Mouse (Mus musculus) heart, adult 2 months (tissue): ENCODE results near the gene Spo11. TPM values are rescaled to one million over a fixed set of nuclear protein-coding genes. Genes with fewer than 3 reads are reported as not detected.

ENCODE experiments used
- DNase-seq, 2 experiments: peaks; one replicate each; pipeline ENCODE4 v3.0.0; 2021
- H3K27ac ChIP-seq: fragments of 200-600 bp; 2 replicates; pipeline ENCODE4 v1.8.1; 2022
- H3K27me3 ChIP-seq: fragments of 200-500 bp; 2 replicates; pipeline ENCODE4 v1.6.1; 2012; ENCODE audit warnings: mild to moderate bottlenecking, low read length, inconsistent platforms, mixed read lengths; ENCODE audit not compliant: control insufficient read depth, insufficient read depth
- H3K36me3 ChIP-seq: fragments of 200-500 bp; 2 replicates; pipeline ENCODE4 v1.6.1; 2012; ENCODE audit warnings: low read length, inconsistent platforms; ENCODE audit not compliant: control insufficient read depth, insufficient read depth
- H3K4me1 ChIP-seq: fragments of 200-500 bp; 2 replicates; pipeline ENCODE4 v1.6.1; 2011; ENCODE audit warnings: low read length; ENCODE audit not compliant: control insufficient read depth, insufficient read depth
- H3K4me3 ChIP-seq: fragments of 200-600 bp; 2 replicates; pipeline ENCODE4 v1.8.1; 2022
- H3K79me2 ChIP-seq: fragments of 200-500 bp; replicated peaks from 2 replicates; pipeline ENCODE4 v1.6.1; 2012; ENCODE audit warnings: mild to moderate bottlenecking, inconsistent platforms, low read length, moderate library complexity, mixed read lengths; ENCODE audit not compliant: control insufficient read depth, insufficient read depth
- H3K9ac ChIP-seq: fragments of 200-500 bp; 2 replicates; pipeline ENCODE4 v1.6.1; 2012; ENCODE audit warnings: low read depth, mild to moderate bottlenecking, control low read depth, inconsistent platforms, low read length, mixed read lengths
- CTCF ChIP-seq: fragments of 200-600 bp; IDR thresholded peaks from 2 replicates; pipeline ENCODE4 v1.8.1; 2022; ENCODE audit warnings: antibody characterized with exemption, mild to moderate bottlenecking, moderate library complexity
- EP300 ChIP-seq: fragments of 200-500 bp; IDR thresholded peaks from 2 replicates; pipeline ENCODE4 v1.6.1; 2011; ENCODE audit warnings: low read depth, low read length, control low read depth; ENCODE audit not compliant: insufficient read depth
- POLR2A ChIP-seq: fragments of 200-500 bp; IDR thresholded peaks from 2 replicates; pipeline ENCODE4 v1.6.1; 2011; ENCODE audit warnings: mild to moderate bottlenecking, low read depth, low read length, control low read depth; ENCODE audit not compliant: insufficient read depth
- WGBS: fragments of 180-500 bp; shearing (Covaris S2); methylation state at CpG from one replicate; pipeline ENCODE4 v1.1.7; 2018; 5-methylcytosine and 5-hydroxymethylcytosine counted together
- intact Hi-C: fragments of 180-260 bp; cut with DNase I; formaldehyde crosslinking; loops from one replicate; pipeline ENCODE4 v1.15.1; 2025
- polyA plus RNA-seq: library from polyadenylated mRNA; depleted of rRNA; stranded (reverse); fragments of >200 nt; gene quantifications from 2 replicates; pipeline ENCODE4 v1.2.3, GENCODE M21; 2012
- total RNA-seq, 2 experiments: library from RNA; stranded (reverse); gene quantifications; 2 replicates each; pipeline ENCODE4 v1.2.3; 2021

Gene Spo11
- total and polyA plus RNA-seq, 3 experiments: 0.14 TPM; not detected in 2

DNA sequence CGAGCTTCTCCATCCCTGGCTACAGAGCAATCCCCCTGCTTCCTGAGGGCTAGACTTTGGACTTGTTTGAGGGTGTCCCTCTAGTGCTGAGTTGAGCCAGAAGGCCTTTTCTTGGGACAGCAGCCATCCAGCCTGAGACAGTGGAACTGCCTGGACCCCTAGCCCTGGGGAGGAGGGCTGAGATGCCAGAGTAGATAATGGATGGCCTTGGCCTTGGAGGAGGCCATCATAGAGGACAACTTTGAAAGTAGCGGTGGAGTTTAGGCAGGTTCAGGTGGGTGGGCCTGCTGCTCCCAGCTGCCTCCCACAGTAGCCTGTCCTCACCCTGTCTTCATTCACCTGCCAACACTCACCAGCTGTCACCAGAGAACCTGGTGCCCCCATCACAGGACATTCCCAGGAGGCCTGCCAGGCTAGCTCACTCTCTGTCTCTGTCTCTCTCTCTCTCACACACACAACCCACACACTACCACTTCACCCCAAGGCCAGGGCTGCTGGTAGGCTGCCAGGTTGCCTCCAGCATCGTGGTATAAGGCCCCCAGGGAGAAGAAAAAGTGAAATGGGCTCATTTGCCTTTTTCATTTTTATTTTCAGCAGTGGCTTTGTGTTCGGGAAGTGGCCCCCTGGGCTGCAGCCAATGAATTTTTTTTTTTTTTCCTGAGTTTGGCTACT is 50.5 kb downstream of the Spo11 start:
- H3K9ac ChIP-seq: no peak overlapping the region; the same call in 1 of the 2 replicates
- no peaks in the 10 kb centered on the region; the same call in 1 of the 2 replicates for H3K79me2 ChIP-seq
- no peak overlapping the region for H3K4me3 ChIP-seq
- peak in 1 of 2 experiments; percentile 49 for DNase-seq
- 30% methylated on average over 4 of the region's 4 CpGs for WGBS
- peak overlapping the region; percentile 33 for H3K27ac ChIP-seq
- peak; percentile 96 for TF ChIP-seq EP300
- TF ChIP-seq POLR2A: 0 out of 2 replicates have a peak, but pooled peaks have one; percentile 27
- TF ChIP-seq CTCF: no peak
- peaks cover 2% of the 10 kb centered on the region; the same call in 1 of the 2 replicates for H3K36me3 ChIP-seq
- intact Hi-C loops: no loop called here
- peaks cover 15% of the 10 kb centered on the region; the same call in 1 of the 2 replicates for H3K4me1 ChIP-seq
- no peaks in the 10 kb centered on the region for H3K27me3 ChIP-seq

DNA sequence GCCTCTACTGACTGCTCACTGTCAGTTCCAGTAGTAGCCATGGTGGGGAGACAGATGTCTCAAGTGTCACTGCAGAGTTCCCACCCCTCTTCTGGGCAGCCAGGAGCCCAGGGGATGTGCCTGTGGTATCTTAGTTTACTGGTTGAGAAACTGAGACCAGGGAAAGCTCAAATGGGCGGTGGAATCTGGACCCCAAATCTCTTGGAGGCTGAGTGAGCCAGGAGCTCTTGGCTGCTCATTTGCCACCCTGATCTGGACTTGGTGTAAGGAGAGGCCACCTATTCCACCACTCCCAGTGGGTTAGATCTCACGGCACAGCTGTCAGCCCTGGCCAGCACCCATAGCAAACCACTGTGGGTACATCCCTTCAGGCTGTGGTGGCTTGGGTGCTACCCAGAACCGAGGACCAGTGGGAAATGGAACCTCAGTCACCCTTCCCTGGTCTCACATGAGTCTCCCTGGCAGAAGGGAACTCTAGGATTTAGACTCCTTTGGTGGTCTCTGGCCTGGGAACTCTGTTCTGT is 51.1 kb downstream of the Spo11 start:
- peaks cover 2% of the 10 kb centered on the region; the same call in 1 of the 2 replicates for H3K36me3 ChIP-seq
- no peak overlapping the region; the same call in 1 of the 2 replicates for H3K9ac ChIP-seq
- intact Hi-C loops: no loop called here
- no peak overlapping the region for H3K27ac ChIP-seq
- no peaks in the 10 kb centered on the region for H3K79me2 ChIP-seq
- peak; percentile 21; the same call in 1 of the 2 replicates for TF ChIP-seq CTCF
- no peak for TF ChIP-seq POLR2A
- no peak for TF ChIP-seq EP300
- peaks cover 15% of the 10 kb centered on the region; the same call in 1 of the 2 replicates for H3K4me1 ChIP-seq
- H3K27me3 ChIP-seq: no peaks in the 10 kb centered on the region
- no peak overlapping the region for H3K4me3 ChIP-seq
- no peak for DNase-seq
- WGBS: 70% methylated on average over 3 of the region's 3 CpGs

DNA sequence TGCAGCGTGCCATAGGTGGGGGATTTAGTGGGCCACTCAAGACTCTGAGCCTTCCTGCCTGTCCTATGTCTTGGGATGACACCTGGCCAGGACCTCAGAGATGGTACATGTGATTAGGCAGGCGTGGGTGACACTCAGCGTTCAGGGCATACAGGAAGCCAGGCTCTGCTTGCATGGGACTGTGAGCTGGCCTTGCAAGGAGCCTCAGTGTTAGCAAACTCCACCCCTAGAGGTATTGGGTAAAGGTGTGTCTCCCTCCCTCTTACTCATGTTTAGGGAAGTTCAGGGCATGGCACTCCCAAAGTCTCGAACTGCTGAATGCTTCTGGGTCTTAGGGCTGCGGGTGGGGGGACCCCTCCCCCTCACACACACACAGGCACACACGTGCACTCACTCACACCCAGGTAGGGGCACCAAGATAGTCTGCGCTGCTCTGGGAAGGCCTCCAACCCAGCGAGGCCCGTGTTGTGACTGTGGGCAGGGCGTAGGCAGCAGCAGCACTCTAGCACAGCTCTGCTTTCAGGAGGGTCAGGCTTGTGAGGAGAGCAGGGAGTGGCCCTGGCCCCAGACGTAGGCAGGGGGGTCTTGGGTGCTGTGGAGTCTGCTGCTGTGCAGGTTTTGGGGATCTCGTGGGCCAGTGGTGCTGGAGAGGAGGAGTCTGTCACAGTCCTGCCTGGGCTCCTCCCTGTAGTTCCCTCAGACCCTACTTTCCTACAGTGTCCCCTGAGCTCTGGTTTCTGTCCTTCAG is 53.3 kb downstream of the Spo11 start:
- Histone ChIP-seq H3K27ac (no peak overlapping the region), H3K9ac (no peak overlapping the region), H3K4me3 (no peak overlapping the region), H3K27me3 (no peaks in the 10 kb centered on the region), H3K36me3 (peaks cover 2% of the 10 kb centered on the region; the same call in 1 of the 2 replicates), H3K79me2 (no peaks in the 10 kb centered on the region), H3K4me1 (peaks cover 17% of the 10 kb centered on the region; the same call in 1 of the 2 replicates)
- TF ChIP-seq POLR2A (no peak), CTCF (no peak), EP300 (no peak)
- 52% methylated on average over 12 of the region's 12 CpGs for WGBS
- intact Hi-C loops: no loop called here
- DNase-seq: no peak

DNA sequence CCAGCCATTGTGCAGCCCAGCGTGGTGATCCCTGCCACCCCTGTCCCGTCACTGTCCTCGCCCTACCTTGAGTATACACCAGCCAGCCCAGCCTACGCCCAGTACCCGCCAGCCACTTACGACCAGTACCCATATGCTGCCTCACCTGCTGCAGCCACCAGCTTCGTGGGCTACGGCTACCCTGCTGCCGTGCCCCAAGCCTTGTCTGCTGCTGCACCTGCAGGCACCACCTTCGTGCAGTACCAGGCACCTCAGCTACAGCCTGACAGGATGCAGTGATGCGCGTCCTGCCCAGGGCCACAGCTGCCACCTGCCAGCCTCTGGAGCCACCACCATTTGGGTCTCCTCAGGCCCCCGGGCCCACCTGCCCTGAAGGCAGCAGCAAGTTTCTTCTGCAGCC is 56.0 kb downstream of the Spo11 start:
- Histone ChIP-seq H3K79me2 (no peaks in the 10 kb centered on the region), H3K9ac (no peak overlapping the region), H3K4me3 (no peak overlapping the region), H3K36me3 (no peaks in the 10 kb centered on the region), H3K27me3 (no peaks in the 10 kb centered on the region), H3K27ac (no peak overlapping the region), H3K4me1 (peaks cover 9% of the 10 kb centered on the region; the same call in 1 of the 2 replicates)
- TF ChIP-seq EP300 (no peak), POLR2A (no peak), CTCF (no peak)
- 86% methylated on average over 13 of the region's 13 CpGs for WGBS
- intact Hi-C loops: no loop called here
- DNase-seq: no peak

DNA sequence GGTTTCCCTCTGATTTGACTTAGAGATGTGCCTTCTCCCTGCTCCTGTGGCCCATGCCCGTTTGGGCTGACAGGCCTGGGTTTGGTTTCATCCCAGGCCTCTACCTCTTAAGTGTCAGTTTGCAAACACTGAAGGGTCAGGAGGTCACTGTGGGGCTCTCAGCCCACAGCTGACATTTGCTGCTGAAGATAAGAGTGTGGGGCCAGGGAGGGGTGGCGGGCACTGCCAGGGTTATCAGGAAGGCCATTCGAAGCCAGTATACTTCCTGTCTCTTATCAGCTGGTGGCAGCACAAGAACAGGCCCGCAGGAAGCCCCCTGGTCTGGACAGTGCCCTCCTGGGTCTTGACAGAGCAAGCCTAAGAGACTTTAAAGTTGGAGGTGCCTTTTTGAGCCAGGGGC is 57.5 kb downstream of the Spo11 start:
- 26% methylated on average over 4 of the region's 4 CpGs for WGBS
- H3K9ac ChIP-seq: no peak overlapping the region
- no peak overlapping the region for H3K4me3 ChIP-seq

More for the DNA sequence above, 57.5 kb downstream of the Spo11 start:
- H3K27me3 ChIP-seq: no peaks in the 10 kb centered on the region
- no peak for DNase-seq
- peaks cover 5% of the 10 kb centered on the region; the same call in 1 of the 2 replicates for H3K4me1 ChIP-seq
- intact Hi-C loops: no loop called here
- no peaks in the 10 kb centered on the region for H3K79me2 ChIP-seq
- H3K36me3 ChIP-seq: no peaks in the 10 kb centered on the region
- no peak overlapping the region for H3K27ac ChIP-seq
- TF ChIP-seq POLR2A (no peak), EP300 (no peak), CTCF (no peak)
